Mouse (Mus musculus) forebrain, embryonic 10.5 days (tissue): ENCODE measurements at regions not wholly inside any gene's neighbourhood (a gene's known extent, or its start where the extent isn't known, plus 50 kb on each side); places are given as distances from the start of the nearest gene placed in this dataset.

Experiments
- DNase-seq: peaks from one replicate; pipeline ENCODE4 v3.0.0-alpha.2; 2017; ENCODE audit warnings: low spot score; ENCODE audit errors: extremely low spot score
- H3K27ac ChIP-seq: fragments of 300-500 bp; sonication (generic); 2 replicates; pipeline ENCODE4 v1.5.1; 2016; ENCODE audit warnings: mild to moderate bottlenecking
- H3K27me3 ChIP-seq: fragments of 300-500 bp; sonication (generic); 2 replicates; pipeline ENCODE4 v1.6.1; 2016; ENCODE audit warnings: mild to moderate bottlenecking; ENCODE audit not compliant: poor library complexity, severe bottlenecking
- H3K36me3 ChIP-seq: fragments of 300-500 bp; sonication (generic); replicated peaks from 2 replicates; pipeline ENCODE4 v1.6.1; 2016; ENCODE audit warnings: mild to moderate bottlenecking, moderate library complexity
- H3K4me1 ChIP-seq: fragments of 300-500 bp; sonication (generic); 2 replicates; pipeline ENCODE4 v1.6.1; 2016
- H3K4me3 ChIP-seq: fragments of 300-500 bp; sonication (generic); 2 replicates; pipeline ENCODE4 v1.5.1; 2016; ENCODE audit warnings: mild to moderate bottlenecking, moderate library complexity
- H3K9me3 ChIP-seq: fragments of 300-500 bp; sonication (generic); 2 replicates; pipeline ENCODE4 v1.6.1; 2016; ENCODE audit warnings: mild to moderate bottlenecking, moderate library complexity
- WGBS: fragments of 180-500 bp; shearing (Covaris S2); methylation state at CpG from one replicate; pipeline ENCODE4 v1.1.7; 2016; 5-methylcytosine and 5-hydroxymethylcytosine counted together

DNA sequence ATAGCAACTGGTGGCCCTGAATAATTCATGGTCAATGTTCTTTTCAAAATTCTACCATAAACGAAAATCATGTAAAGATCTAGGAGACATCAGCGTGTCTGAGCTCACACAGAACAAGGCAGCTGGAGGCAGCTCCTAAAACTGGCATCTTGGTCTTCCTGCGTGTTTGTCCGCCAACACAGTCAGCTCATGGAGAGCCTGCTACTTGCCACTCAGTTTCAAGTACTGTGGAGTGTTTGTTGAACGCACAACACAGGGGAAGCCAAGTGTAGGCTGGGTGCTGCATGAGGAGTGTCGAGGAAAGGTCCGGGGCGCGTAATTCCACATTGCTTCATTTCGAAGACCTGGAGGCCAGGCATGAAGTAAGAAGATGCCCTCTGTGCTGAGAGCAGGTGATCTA, 139.0 kb upstream of the Frmd6 start:
- no peak for DNase-seq
- H3K4me3 ChIP-seq = no peak overlapping the region
- 93% methylated on average over 10 of the region's 10 CpGs for WGBS
- H3K36me3 ChIP-seq = no peaks in the 10 kb centered on the region
- H3K4me1 ChIP-seq = peaks cover 26% of the 10 kb centered on the region
- no peaks in the 10 kb centered on the region for H3K27me3 ChIP-seq
- no peaks in the 10 kb centered on the region for H3K9me3 ChIP-seq
- no peak overlapping the region for H3K27ac ChIP-seq

DNA sequence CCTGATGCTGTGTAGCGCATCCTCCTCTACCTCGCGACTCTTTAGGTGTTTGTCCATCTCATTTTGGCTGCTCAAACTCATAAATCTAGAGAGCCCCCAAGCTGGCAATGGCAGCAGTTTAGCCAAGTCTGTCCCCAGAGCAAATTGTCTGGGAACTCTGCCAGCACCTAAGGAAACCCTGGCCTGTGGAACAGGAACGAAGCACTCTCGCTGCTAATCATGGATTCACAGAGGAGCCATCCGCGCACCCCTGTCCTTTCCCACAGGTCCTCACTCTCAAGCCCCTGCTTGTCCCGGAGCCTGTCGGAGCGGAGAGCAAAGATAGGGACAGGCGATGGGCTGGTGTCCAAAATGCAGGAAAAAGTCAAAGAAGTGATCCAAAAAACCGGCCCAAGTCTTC, 138.3 kb upstream of the Frmd6 start:
- DNase-seq = no peak
- Histone ChIP-seq H3K9me3 (no peaks in the 10 kb centered on the region), H3K4me3 (no peak overlapping the region), H3K27ac (no peak overlapping the region), H3K27me3 (no peaks in the 10 kb centered on the region), H3K36me3 (no peaks in the 10 kb centered on the region), H3K4me1 (peaks cover 22% of the 10 kb centered on the region)
- 93% methylated on average over 12 of the region's 12 CpGs for WGBS

DNA sequence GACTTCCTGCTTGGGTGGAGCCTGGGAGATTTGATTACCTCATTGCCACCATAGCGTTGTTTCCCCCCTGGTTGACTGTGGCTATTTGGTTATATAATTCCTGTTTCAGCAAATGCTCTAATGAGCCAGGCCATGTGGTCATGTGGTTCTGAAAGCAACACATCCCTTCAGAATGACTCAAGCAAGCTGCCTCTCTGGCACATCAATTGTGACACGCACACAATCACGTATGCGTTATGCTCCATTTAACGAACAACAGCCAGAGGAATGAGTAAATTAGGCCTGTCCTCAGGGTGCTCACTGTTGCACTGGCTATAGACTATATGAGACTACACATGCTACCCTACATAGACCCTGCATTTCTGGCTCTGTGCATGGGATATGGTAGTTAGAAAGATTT, 130.2 kb upstream of the Frmd6 start:
- no peak for DNase-seq
- 82% methylated on average over 5 of the region's 5 CpGs for WGBS
- Histone ChIP-seq H3K9me3 (no peaks in the 10 kb centered on the region), H3K27ac (no peak overlapping the region), H3K4me1 (no peaks in the 10 kb centered on the region), H3K4me3 (no peak overlapping the region), H3K27me3 (no peaks in the 10 kb centered on the region), H3K36me3 (no peaks in the 10 kb centered on the region)

DNA sequence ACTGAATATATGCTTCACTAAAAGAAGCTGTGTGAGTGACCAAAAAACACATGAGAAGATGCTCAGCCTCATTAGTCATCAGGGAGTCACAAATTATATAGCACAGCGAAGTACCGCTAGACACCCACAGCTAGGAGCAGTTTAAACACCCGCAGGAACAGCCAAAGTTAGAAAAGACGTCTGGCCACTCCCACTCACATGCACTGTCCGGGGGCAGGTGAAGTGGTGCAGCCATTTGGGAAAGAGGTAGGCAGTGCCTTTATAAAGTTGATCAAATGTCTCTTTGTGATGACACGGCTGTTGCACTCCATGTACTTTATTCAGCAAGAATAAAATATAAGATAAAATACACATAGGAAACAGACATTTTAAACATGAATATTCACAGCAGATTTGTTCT, 129.1 kb upstream of the Frmd6 start:
- Histone ChIP-seq H3K27ac (no peak overlapping the region), H3K4me3 (no peak overlapping the region), H3K4me1 (no peaks in the 10 kb centered on the region), H3K36me3 (no peaks in the 10 kb centered on the region), H3K9me3 (no peaks in the 10 kb centered on the region), H3K27me3 (no peaks in the 10 kb centered on the region)
- DNase-seq = no peak
- 87% methylated on average over 6 of the region's 6 CpGs for WGBS

DNA sequence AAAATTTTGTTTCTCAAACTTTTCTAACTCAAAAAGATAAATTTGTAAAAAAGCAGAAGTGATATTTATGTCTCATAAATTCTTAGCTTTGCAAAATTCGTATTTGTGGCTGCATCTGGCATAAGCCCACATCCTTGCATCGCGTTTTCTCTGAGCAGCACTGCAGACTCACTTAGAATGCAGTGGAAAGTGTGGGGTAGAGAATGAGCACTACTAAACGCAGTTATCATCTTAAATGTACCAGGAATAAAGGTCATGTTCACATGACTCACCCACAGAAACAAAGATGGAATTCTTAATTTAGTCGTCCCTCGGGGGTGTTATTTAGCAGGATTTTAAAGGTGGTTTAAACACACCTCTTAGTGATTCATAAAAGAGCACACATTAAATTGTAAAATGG, 126.8 kb upstream of the Frmd6 start:
- H3K9me3 ChIP-seq = no peaks in the 10 kb centered on the region
- DNase-seq = no peak

DNA sequence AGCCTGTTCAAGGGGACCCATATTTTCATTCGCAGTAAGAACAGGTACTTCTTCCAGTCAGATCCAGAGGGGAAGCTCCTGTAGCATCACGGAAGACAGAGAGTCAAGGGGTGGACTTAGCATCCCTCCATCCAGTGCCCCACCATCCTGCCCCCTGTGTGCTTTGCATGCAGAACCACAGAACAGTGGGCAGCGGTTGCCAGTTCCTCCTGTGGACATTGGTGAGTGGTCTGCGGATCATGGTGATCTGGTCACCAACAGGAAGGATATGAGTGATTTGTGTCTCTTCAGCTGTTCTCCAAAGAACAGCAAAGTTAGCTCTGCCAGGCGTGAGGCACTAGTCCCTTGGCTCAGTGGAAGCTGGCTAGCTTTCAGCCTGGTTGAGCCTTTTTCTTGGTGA, 122.8 kb upstream of the Frmd6 start:
- Histone ChIP-seq H3K27me3 (no peaks in the 10 kb centered on the region), H3K27ac (no peak overlapping the region), H3K4me1 (peaks cover under 1% of the 10 kb centered on the region; the same call in 1 of the 2 replicates), H3K36me3 (no peaks in the 10 kb centered on the region), H3K4me3 (no peak overlapping the region), H3K9me3 (no peaks in the 10 kb centered on the region)
- no peak for DNase-seq
- 95% methylated on average over 5 of the region's 5 CpGs for WGBS

More for the DNA sequence above, 126.8 kb upstream of the Frmd6 start:
- no peaks in the 10 kb centered on the region for H3K27me3 ChIP-seq
- 84% methylated on average over 6 of the region's 6 CpGs for WGBS
- H3K4me3 ChIP-seq = no peak overlapping the region
- no peaks in the 10 kb centered on the region for H3K36me3 ChIP-seq
- H3K4me1 ChIP-seq = no peaks in the 10 kb centered on the region
- no peak overlapping the region for H3K27ac ChIP-seq

DNA sequence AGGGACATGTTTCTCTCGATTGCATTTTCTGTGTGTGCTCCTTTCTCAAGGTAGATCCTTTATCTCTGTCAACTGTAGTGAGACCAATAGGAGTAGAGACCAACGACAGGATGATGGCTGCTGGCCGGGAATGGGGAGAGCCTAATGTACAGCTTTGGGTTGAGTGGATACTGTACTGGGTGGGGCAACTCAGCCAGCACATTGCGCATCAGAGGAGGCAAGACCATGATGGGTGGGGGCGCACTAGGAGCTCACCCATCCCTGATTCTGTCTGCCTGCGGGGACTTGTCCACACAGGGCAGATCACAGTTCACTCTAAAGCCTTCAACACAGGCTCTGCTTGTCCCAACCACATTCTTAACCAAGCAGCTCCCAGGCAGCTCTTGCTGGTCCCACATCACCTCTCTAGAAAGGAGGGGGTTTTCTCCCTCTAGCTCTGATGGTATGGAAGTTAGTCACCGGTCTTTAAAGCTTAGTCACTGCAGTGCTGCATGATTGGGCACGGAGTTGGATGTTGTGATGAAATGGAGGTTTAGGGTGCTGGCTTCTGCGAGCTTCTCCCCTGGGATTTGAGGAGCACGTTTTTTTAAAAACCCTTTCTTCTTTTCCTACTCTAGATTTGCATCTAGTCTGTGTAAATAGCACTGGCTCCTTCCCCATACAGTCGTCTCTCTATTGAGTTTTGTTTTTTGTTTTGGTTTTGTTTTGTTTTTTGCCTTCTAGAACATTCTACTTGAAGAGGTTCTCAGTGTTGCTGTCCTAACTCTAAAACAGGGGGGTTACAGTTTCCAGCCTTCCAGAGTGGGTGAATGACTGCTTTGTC, 118.3 kb upstream of the Frmd6 start:
- H3K4me3 ChIP-seq = no peak overlapping the region
- WGBS = 87% methylated on average over 11 of the region's 11 CpGs
- no peak for DNase-seq
- H3K4me1 ChIP-seq = peaks cover 3% of the 10 kb centered on the region; the same call in 1 of the 2 replicates
- H3K9me3 ChIP-seq = no peaks in the 10 kb centered on the region
- H3K27me3 ChIP-seq = no peaks in the 10 kb centered on the region
- H3K27ac ChIP-seq = no peak overlapping the region
- no peaks in the 10 kb centered on the region for H3K36me3 ChIP-seq

DNA sequence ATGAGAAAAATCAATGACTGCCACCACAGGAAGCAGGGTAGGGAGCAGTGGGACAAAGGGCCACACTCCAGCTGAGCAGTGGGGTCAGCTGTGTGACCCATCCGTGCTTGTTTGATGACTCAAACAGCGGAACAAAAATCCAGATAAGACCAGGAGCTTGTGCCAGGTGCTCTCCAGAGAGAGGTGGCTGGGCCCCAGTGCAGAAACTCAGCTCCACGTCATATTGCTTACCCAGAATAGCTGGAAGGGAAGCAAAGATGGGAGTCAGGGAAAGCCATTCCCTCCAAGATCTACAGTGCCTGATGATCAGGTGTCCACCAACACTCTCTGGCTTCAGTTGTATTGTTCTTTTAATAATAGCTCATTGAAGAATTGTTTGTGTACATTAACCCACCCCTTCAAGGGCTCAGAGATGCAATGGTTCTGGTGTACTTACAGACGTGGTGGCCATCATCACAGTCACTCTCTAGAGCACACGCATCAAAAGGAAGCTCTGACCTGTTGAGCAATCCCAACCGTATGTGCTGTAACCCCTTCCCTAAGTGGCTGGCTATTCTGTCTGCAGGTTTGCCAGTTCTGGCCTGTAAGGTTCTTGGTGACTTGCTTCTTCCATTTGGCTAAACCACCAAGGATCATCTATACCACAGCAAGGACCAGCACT, 117.6 kb upstream of the Frmd6 start:
- no peak overlapping the region for H3K27ac ChIP-seq
- H3K9me3 ChIP-seq = no peaks in the 10 kb centered on the region
- H3K4me1 ChIP-seq = peaks cover 5% of the 10 kb centered on the region
- no peak overlapping the region for H3K4me3 ChIP-seq
- H3K36me3 ChIP-seq = no peaks in the 10 kb centered on the region
- DNase-seq = no peak
- no peaks in the 10 kb centered on the region for H3K27me3 ChIP-seq
- WGBS = 73% methylated on average over 6 of the region's 6 CpGs

DNA sequence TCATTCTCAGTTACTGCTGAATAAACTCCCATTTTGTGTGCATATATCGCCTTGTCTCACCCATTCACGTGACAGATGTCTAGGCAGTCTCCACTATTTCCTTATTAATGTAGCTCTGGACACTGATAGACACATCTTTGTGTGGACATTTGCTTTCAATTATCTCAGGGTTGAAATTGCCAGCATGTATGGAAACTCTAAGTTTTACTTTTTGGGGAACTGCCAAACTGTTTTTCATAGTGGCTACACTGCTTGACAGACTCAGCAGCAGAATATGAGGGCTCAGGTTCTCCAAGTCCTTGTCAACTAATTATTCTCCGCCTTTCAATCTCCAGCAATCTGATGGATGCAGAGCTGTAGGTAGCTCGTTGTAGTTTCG, 117.0 kb upstream of the Frmd6 start:
- DNase-seq = no peak
- Histone ChIP-seq H3K4me1 (peaks cover 6% of the 10 kb centered on the region), H3K4me3 (no peak overlapping the region), H3K27ac (no peak overlapping the region), H3K36me3 (no peaks in the 10 kb centered on the region), H3K9me3 (no peaks in the 10 kb centered on the region), H3K27me3 (no peaks in the 10 kb centered on the region)
- 89% methylated on average over 5 of the region's 5 CpGs for WGBS

DNA sequence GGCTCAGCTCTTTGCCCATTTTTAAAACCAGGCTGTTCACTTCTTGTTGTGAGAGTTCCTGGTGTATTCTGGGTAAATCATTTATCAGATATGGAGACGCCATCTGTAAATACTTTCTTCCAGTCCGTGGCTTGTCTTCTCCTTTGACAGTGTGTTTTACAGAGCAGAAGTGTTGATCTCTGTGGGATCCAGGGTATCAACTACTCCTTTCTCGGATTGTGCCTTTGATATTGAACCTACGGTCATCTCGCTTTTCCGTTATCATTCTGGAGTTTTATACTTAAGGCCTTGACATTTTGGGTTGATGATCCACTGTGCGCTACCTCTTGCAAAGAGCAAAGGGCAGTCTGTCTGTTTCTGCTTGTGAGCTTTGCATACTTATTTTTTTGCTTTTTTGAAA, 115.0 kb upstream of the Frmd6 start:
- Histone ChIP-seq H3K4me1 (peaks cover 14% of the 10 kb centered on the region), H3K27ac (no peak overlapping the region), H3K36me3 (no peaks in the 10 kb centered on the region), H3K9me3 (no peaks in the 10 kb centered on the region), H3K27me3 (no peaks in the 10 kb centered on the region), H3K4me3 (no peak overlapping the region)
- 96% methylated on average over 7 of the region's 7 CpGs for WGBS
- no peak for DNase-seq

DNA sequence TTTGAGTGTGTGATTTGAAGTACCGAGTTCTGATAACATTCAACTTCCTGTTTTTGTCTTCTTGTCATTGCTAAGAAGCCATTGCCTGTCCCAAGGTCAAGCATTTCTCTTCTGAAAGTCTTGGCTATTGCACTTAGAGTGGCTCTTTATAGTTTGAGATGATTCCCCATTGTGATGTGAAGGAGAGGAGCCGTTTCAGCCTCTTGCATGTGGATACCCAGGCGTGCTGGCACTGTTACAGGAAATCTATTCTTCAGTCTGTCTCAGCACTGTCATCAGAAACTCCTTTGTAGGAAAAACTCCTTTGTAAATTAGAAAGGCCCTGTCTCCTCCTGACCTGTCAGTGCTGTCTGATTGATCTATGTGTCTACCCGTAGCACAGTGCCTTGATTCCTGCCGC, 114.3 kb upstream of the Frmd6 start:
- Histone ChIP-seq H3K27ac (no peak overlapping the region), H3K9me3 (no peaks in the 10 kb centered on the region), H3K36me3 (no peaks in the 10 kb centered on the region), H3K4me3 (no peak overlapping the region), H3K4me1 (peaks cover 14% of the 10 kb centered on the region), H3K27me3 (no peaks in the 10 kb centered on the region)
- DNase-seq = no peak
- 80% methylated on average over 5 of the region's 5 CpGs for WGBS

DNA sequence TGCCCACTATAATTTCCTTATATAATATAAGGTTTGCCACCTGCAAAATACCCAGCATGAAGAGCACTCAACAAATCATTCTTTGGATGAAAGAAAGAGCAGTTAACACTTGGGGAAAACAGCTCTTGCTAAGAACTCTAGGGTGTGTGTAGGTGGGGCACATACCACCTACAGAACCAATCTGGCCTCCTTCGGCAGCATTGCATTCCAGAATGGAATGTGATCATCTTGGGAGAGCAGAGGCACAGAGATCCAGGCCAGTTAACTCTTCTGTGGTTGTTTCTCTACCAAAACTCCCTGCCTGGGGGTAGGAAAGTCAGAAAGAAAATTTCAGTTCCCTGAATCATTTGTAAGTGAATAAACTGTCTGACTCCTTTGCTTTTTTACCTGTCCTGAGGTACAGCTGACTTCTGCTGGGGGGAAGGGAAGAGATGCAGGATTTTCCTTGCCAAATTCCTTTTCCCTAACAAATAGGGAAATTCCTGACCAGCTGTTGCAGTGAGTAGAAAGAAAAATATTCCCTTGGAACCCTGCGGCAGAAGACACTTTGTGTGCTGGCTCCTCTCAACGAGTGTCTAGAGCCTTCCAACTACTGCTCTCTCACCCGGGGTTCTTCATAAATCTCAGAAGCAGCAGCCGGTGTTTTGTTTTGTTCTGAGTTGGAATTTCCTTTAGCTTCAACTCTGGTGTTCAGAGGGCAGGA, 112.8 kb upstream of the Frmd6 start:
- no peak for DNase-seq
- 70% methylated on average over 5 of the region's 5 CpGs for WGBS
- Histone ChIP-seq H3K27me3 (no peaks in the 10 kb centered on the region), H3K4me3 (no peak overlapping the region), H3K9me3 (no peaks in the 10 kb centered on the region), H3K4me1 (peaks cover 13% of the 10 kb centered on the region), H3K36me3 (no peaks in the 10 kb centered on the region), H3K27ac (no peak overlapping the region)
